ENCODE assay signal across 10 mouse cellular contexts in the genomic region with DNA sequence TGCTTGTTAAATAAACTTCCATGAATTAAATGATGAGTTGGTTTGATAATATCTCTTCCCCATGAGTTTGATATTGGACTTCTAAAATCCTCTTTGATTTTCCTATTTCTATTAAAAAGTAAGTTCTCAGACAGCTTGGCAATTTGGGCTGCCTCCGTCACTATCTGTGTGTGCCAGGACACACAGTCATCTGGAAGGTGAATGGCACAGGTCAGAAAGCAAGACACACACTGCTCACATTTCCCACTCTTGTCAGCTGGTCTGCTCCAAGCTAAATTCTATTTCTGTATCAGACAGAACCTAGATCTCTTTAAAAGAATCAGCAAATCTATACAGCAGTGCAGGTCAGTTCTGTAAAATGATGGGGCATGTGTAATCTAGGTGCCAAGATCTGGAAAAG.
"Had no signal": no experiment of that assay in that cellular context is flagged by ENCODE, and none has a peak within 500 bp of the region (broad histone marks: within the 10 kb centered on the region; RNA-seq: fewer than 3 reads in every experiment).

No protein-coding gene starts in this region.

- DNase-seq: gastrocnemius, postnatal 10 days; heart, postnatal 10 days; heart, postnatal 4 days; kidney, adult 18-20 months; kidney, adult 8-10 months; kidney, postnatal 10 days; kidney, postnatal 25 days; kidney, postnatal 4 days; liver; liver, embryonic 13.5 days had no signal
